Comparison of ENCODE assay signal across 16 mouse cellular contexts in genomic region chr19:47699743-47700142, GRCm38 (mm10). TPM values are rescaled to one million over a fixed set of nuclear protein-coding genes. Genes with fewer than 3 reads are reported as not detected.
A peak's percentile ranks its signal among the peaks of the same experiment; 100 is the strongest.
DNase-seq lines count a peak whose midpoint lies in the region; ATAC-seq and TF ChIP-seq lines count a peak whose summit lies in the region.
"Had no signal": no experiment of that assay in that cellular context is flagged by ENCODE, and none has a peak within 500 bp of the region (broad histone marks: within the 10 kb centered on the region; RNA-seq: fewer than 3 reads in every experiment).

No protein-coding gene starts in this region.

- no peak for ATAC-seq in liver, embryonic 12.5 days
- peak; percentile 53 for ATAC-seq in intestine, embryonic 15.5 days

- no peaks in the 10 kb centered on the region for H3K36me3 ChIP-seq in liver, adult 2 months (ENCODE audit: control insufficient read depth, insufficient read depth, low read length)
- no peaks in the 10 kb centered on the region for H3K36me3 ChIP-seq in liver, embryonic 12.5 days
- H3K36me3 ChIP-seq in intestine, embryonic 15.5 days, result no peaks in the 10 kb centered on the region
- H3K36me3 ChIP-seq: embryonic facial prominence, embryonic 12.5 days; forebrain, embryonic 12.5 days; midbrain, embryonic 10.5 days had no signal

- WGBS in liver, adult 2 months, result 33% methylated on average over 9 of the region's 9 CpGs
- 69% methylated on average over 9 of the region's 9 CpGs for WGBS in liver, embryonic 12.5 days (ENCODE audit: insufficient replicate concordance)
- 23% methylated on average over 9 of the region's 9 CpGs for WGBS in intestine, embryonic 15.5 days

- TF ChIP-seq CTCF in liver, adult 2 months (IDR thresholded peaks at IDR 0.05; ENCODE audit: low read depth, low read length), result no peak

- no peaks in the 10 kb centered on the region for H3K4me1 ChIP-seq in liver, adult 2 months (ENCODE audit: control insufficient read depth, insufficient read depth, low read length)
- H3K4me1 ChIP-seq in liver, embryonic 12.5 days, result no peaks in the 10 kb centered on the region
- no peaks in the 10 kb centered on the region for H3K4me1 ChIP-seq in intestine, embryonic 15.5 days (replicated peaks)
- H3K4me1 ChIP-seq: embryonic facial prominence, embryonic 12.5 days; forebrain, embryonic 12.5 days had no signal

- DNase-seq in liver, adult 2 months (ENCODE audit: extremely low read depth, low read depth, low spot score), result peak; percentile 5
- DNase-seq in 3134 (ENCODE audit: extremely low read depth, insufficient read length, low spot score) (peak; percentile 25), NIH3T3 (ENCODE audit: low read depth) (peak; percentile 95)
- no peak for DNase-seq in retina, postnatal 1 day
- no peak for DNase-seq in right cerebral cortex, postnatal 14 days
- DNase-seq: cerebellum, adult 9-10 months; heart, postnatal 4 days; kidney, adult 8-10 months; left cerebral cortex, postnatal 4 days; thymus, postnatal 14 days had no signal

- no peak overlapping the region for H3K4me3 ChIP-seq in liver, adult 2 months (ENCODE audit: insufficient read depth, low read depth, low read length)
- H3K4me3 ChIP-seq in liver, embryonic 12.5 days, result no peak overlapping the region
- H3K4me3 ChIP-seq in intestine, embryonic 15.5 days (replicated peaks), result no peak overlapping the region
- H3K4me3 ChIP-seq: embryonic facial prominence, embryonic 12.5 days; forebrain, embryonic 12.5 days; midbrain, embryonic 10.5 days had no signal

- H3K9ac ChIP-seq in liver, adult 2 months (ENCODE audit: low read depth, low read length), result no peak overlapping the region
- no peak overlapping the region for H3K9ac ChIP-seq in liver, embryonic 12.5 days
- no peak overlapping the region for H3K9ac ChIP-seq in intestine, embryonic 15.5 days
- H3K9ac ChIP-seq: embryonic facial prominence, embryonic 12.5 days; forebrain, embryonic 12.5 days had no signal

- H3K9me3 ChIP-seq in liver, embryonic 12.5 days (replicated peaks), result no peaks in the 10 kb centered on the region
- no peaks in the 10 kb centered on the region for H3K9me3 ChIP-seq in intestine, embryonic 15.5 days
- H3K9me3 ChIP-seq: embryonic facial prominence, embryonic 12.5 days; forebrain, embryonic 12.5 days had no signal

- no peaks in the 10 kb centered on the region for H3K27me3 ChIP-seq in liver, adult 2 months (ENCODE audit: control insufficient read depth, insufficient read depth, low read length)
- H3K27me3 ChIP-seq in liver, embryonic 12.5 days (replicated peaks), result no peaks in the 10 kb centered on the region
- H3K27me3 ChIP-seq in intestine, embryonic 15.5 days (replicated peaks), result no peaks in the 10 kb centered on the region
- H3K27me3 ChIP-seq: embryonic facial prominence, embryonic 12.5 days; forebrain, embryonic 12.5 days had no signal

- no peaks in the 10 kb centered on the region for H3K79me2 ChIP-seq in liver, adult 2 months (ENCODE audit: control insufficient read depth, insufficient read depth, low read length)

- TF ChIP-seq POLR2A in liver, adult 2 months (IDR thresholded peaks at IDR 0.05; ENCODE audit: extremely low read depth, insufficient read depth, low read length), result no peak

- no peak overlapping the region for H3K4me2 ChIP-seq in liver, embryonic 12.5 days
- H3K4me2 ChIP-seq in intestine, embryonic 15.5 days (replicated peaks), result 0 out of 2 replicates have a peak overlapping the region, but pooled peaks have one; percentile 3
- H3K4me2 ChIP-seq: embryonic facial prominence, embryonic 12.5 days; forebrain, embryonic 12.5 days; heart, embryonic 11.5 days had no signal

- no peak overlapping the region for H3K27ac ChIP-seq in liver, adult 2 months (replicated peaks; ENCODE audit: insufficient read depth, low read depth, low read length)
- no peak overlapping the region for H3K27ac ChIP-seq in liver, embryonic 12.5 days
- H3K27ac ChIP-seq in intestine, embryonic 15.5 days, result 0 out of 2 replicates have a peak overlapping the region, but pooled peaks have one; percentile 9
- H3K27ac ChIP-seq: embryonic facial prominence, embryonic 12.5 days; forebrain, embryonic 12.5 days; midbrain, embryonic 10.5 days had no signal

RNA-seq across cellular contexts. Expression of gene Col17a1, which starts 7.8 kb away (rescaled TPM):
- total RNA-seq in liver, adult 2 months (2014; rRNA removed), result 0.09 and 0.27 TPM in 2 replicates
- polyA plus RNA-seq in liver, adult 2 months (2012; rRNA removed), result 0.12 and 0.27 TPM in 2 replicates
- 0.28 and 0.37 TPM in 2 replicates for polyA plus RNA-seq in liver, embryonic 12.5 days (2016; fragmentation: Nextera tagmentation; extraction: Ambion mirVana)
- 0.58 and 0.78 TPM in 2 replicates for polyA plus RNA-seq in intestine, embryonic 15.5 days (2015; fragmentation: Nextera tagmentation; extraction: Ambion mirVana)

RNA-seq across cellular contexts. Expression of gene Sfr1, which starts 31.7 kb away (rescaled TPM):
- total RNA-seq in liver, adult 2 months (2014; rRNA removed), result 13.4 and 13.7 TPM in 2 replicates
- 15.3 and 16.6 TPM in 2 replicates for polyA plus RNA-seq in liver, adult 2 months (2012; rRNA removed)
- polyA plus RNA-seq in liver, embryonic 12.5 days (2016; fragmentation: Nextera tagmentation; extraction: Ambion mirVana), result 126 and 129 TPM in 2 replicates
- polyA plus RNA-seq in intestine, embryonic 15.5 days (2015; fragmentation: Nextera tagmentation; extraction: Ambion mirVana), result 209 and 240 TPM in 2 replicates

Comparison
In these comparisons a context has a peak if more than half of its experiments do, and no peak if none do; other contexts are left out.
1. DNase-seq: peak in liver, adult 2 months (single experiment), 3134 (single experiment) and NIH3T3 (single experiment); none in retina, postnatal 1 day (single experiment) and right cerebral cortex, postnatal 14 days (single experiment).